Mouse (Mus musculus) C2C12 (cell line): ENCODE measurements at regions not wholly inside any gene's neighbourhood (a gene's known extent, or its start where the extent isn't known, plus 50 kb on each side); places are given as distances from the start of the nearest gene placed in this dataset.
A peak's percentile ranks its signal among the peaks of the same experiment; 100 is the strongest.

ENCODE experiments used
- CTCF ChIP-seq: IDR thresholded peaks from one replicate; pipeline ENCODE4 v1.5.1; 2011; ENCODE audit not compliant: control insufficient read depth, insufficient read depth, insufficient read length
- FOSL1 ChIP-seq: IDR thresholded peaks from one replicate; pipeline ENCODE4 v1.8.0; 2011; ENCODE audit warnings: mild to moderate bottlenecking, low read length; ENCODE audit not compliant: poor library complexity, insufficient read depth, severe bottlenecking
- MAX ChIP-seq: IDR thresholded peaks from one replicate; pipeline ENCODE4 v1.6.1; 2011; ENCODE audit warnings: mild to moderate bottlenecking, control low read depth
- MYOG ChIP-seq: IDR thresholded peaks from one replicate; pipeline ENCODE4 v1.6.1; 2011; ENCODE audit not compliant: control insufficient read depth, insufficient read length; ENCODE audit errors: extremely low read depth
- USF1 ChIP-seq: IDR thresholded peaks from one replicate; pipeline ENCODE4 v1.6.1; 2011; ENCODE audit warnings: low read depth, mild to moderate bottlenecking, control low read depth, moderate library complexity

DNA sequence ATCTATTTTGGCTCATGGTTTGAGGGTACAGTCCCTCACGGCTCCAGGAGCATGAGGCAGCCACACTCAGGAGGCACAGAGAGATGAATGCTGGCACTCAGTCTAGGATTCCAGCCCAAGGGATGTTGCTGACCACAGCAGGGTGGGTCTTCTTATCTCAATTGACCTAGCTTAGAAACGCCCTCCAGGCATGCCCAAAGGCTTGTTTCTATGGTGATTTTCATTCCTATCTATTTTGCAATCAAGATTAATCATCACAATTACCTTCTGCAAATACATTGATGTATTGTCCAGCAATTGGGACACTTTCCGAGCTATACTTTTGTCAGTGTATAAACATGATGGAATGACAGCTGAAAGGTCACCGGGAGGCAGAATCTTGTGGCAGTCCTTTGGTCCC is 185.6 kb downstream of the Tpra1 start:
- no peak for TF ChIP-seq CTCF
- TF ChIP-seq FOSL1: no peak
- TF ChIP-seq MAX: peak; percentile 66
- no peak for TF ChIP-seq USF1
- no peak for TF ChIP-seq MYOG
